Mouse (Mus musculus) myocyte (in vitro differentiated cells): Measurements from ENCODE around the gene Pom121l2. TPM values are rescaled to one million over a fixed set of nuclear protein-coding genes. Genes with fewer than 3 reads are reported as not detected.
A peak's percentile ranks its signal among the peaks of the same experiment; 100 is the strongest.

Source experiments
- H3K27me3 ChIP-seq: one replicate; pipeline ENCODE4 v1.6.1; 2011; ENCODE audit not compliant: control insufficient read depth, insufficient read depth, insufficient read length
- H3K36me3 ChIP-seq: one replicate; pipeline ENCODE4 v1.6.1; 2011; ENCODE audit not compliant: control insufficient read depth, insufficient read depth
- H3K4me2 ChIP-seq: one replicate; pipeline ENCODE4 v1.6.1; 2011; ENCODE audit warnings: low read depth, control low read depth
- H3K4me3 ChIP-seq: one replicate; pipeline ENCODE4 v1.5.1; 2011; ENCODE audit warnings: mild to moderate bottlenecking, control low read depth, moderate library complexity
- H3K79me2 ChIP-seq: one replicate; pipeline ENCODE4 v1.6.1; 2011; ENCODE audit not compliant: control insufficient read depth, insufficient read depth
- H3ac ChIP-seq: one replicate; pipeline ENCODE4 v1.6.1; 2011; ENCODE audit not compliant: control insufficient read depth, insufficient read length
- CEBPB ChIP-seq: IDR thresholded peaks from 2 replicates; pipeline ENCODE4 v1.6.1; 2011; ENCODE audit warnings: mild to moderate bottlenecking, moderate library complexity; ENCODE audit not compliant: poor library complexity, insufficient read depth, severe bottlenecking
- E2F4 ChIP-seq: IDR thresholded peaks from one replicate; pipeline ENCODE4 v1.6.1; 2011; ENCODE audit warnings: mild to moderate bottlenecking, control low read depth, moderate library complexity; ENCODE audit not compliant: insufficient read depth
- MAX ChIP-seq: IDR thresholded peaks from one replicate; pipeline ENCODE4 v1.6.1; 2011; ENCODE audit warnings: low read depth, mild to moderate bottlenecking, control low read depth
- MYOD1 ChIP-seq, 3 experiments: IDR thresholded peaks; one replicate each; pipeline ENCODE4 v1.6.1; 2011; ENCODE audit warnings: control low read depth in 2 of 3, low read depth in 2 of 3, mild to moderate bottlenecking in 2 of 3, moderate library complexity in 1 of 3; ENCODE audit not compliant: insufficient read length in 2 of 3, control insufficient read depth in 1 of 3
- MYOG ChIP-seq, 3 experiments: IDR thresholded peaks; one replicate each; pipeline ENCODE4 v1.6.1; 2011; ENCODE audit warnings: control low read depth in 2 of 3, low read depth in 2 of 3, mild to moderate bottlenecking in 2 of 3; ENCODE audit not compliant: insufficient read length in 2 of 3, control insufficient read depth in 1 of 3, insufficient read depth in 1 of 3
- POLR2A ChIP-seq: IDR thresholded peaks from one replicate; pipeline ENCODE4 v1.6.1; 2011; ENCODE audit warnings: low read depth, mild to moderate bottlenecking, control low read depth, moderate library complexity; ENCODE audit not compliant: insufficient read length
- POLR2AphosphoS2 ChIP-seq: IDR thresholded peaks from one replicate; pipeline ENCODE4 v1.6.1; 2011; ENCODE audit warnings: low read depth, control low read depth; ENCODE audit not compliant: insufficient read length
- REST ChIP-seq: IDR thresholded peaks from one replicate; pipeline ENCODE4 v1.6.1; 2011; ENCODE audit warnings: mild to moderate bottlenecking, control low read depth, moderate library complexity; ENCODE audit not compliant: insufficient read depth, insufficient read length
- SRF ChIP-seq: IDR thresholded peaks from one replicate; pipeline ENCODE4 v1.6.1; 2011; ENCODE audit warnings: low read depth; ENCODE audit not compliant: control insufficient read depth, insufficient read length
- TCF12 ChIP-seq: IDR thresholded peaks from one replicate; pipeline ENCODE4 v1.6.1; 2011; ENCODE audit warnings: mild to moderate bottlenecking, control low read depth; ENCODE audit not compliant: poor library complexity, insufficient read depth, severe bottlenecking
- TCF3 ChIP-seq: IDR thresholded peaks from one replicate; pipeline ENCODE4 v1.6.1; 2011; ENCODE audit warnings: low read depth, control low read depth; ENCODE audit not compliant: insufficient read length
- USF1 ChIP-seq: IDR thresholded peaks from one replicate; pipeline ENCODE4 v1.6.1; 2011; ENCODE audit warnings: low read depth, mild to moderate bottlenecking, control low read depth, moderate library complexity
- polyA plus RNA-seq: library from polyadenylated mRNA; unstranded; fragments of >200 nt; fragmentation: generic; extraction: Trizol; gene quantifications from one replicate; pipeline ENCODE4 v1.2.1, GENCODE M21; 2012; ENCODE audit warnings: missing spikeins

Gene Pom121l2
- polyA plus RNA-seq, 1 experiment = not detected

GRCm38 (mm10) chr13:21944926-21945740 lies 35.9 kb upstream of the Pom121l2 start, which contains the start of gene Zfp184:
Zfp184 (plus strand) TSS chr13:21945094.
- Histone ChIP-seq H3K79me2 (no peaks in the 10 kb centered on the region), H3K4me3 (peak within 1 kb of the TSS; percentile 72), H3ac (peak within 1 kb of the TSS; percentile 48), H3K4me2 (peak within 1 kb of the TSS; percentile 91), H3K27me3 (no peaks in the 10 kb centered on the region), H3K36me3 (peaks cover 3% of the 10 kb centered on the region)
- TF ChIP-seq REST (no peak), POLR2A (peak; percentile 46), MYOG (IDR thresholded peaks at IDR 0.05; ENCODE audit: control insufficient read depth in 1 of 3, insufficient read depth in 1 of 3, insufficient read length in 2 of 3, low read depth in 2 of 3) (peak in 2 of 3 experiments; percentile 5 to 8), MYOD1 (IDR thresholded peaks at IDR 0.05; ENCODE audit: control insufficient read depth in 1 of 3, insufficient read length in 2 of 3, low read depth in 2 of 3) (peak in 2 of 3 experiments; percentile 35 to 42)

- Histone ChIP-seq H3K4me3 (no peak overlapping the region), H3ac (no peak overlapping the region), H3K27me3 (no peaks in the 10 kb centered on the region), H3K4me2 (no peak overlapping the region), H3K36me3 (no peaks in the 10 kb centered on the region), H3K79me2 (no peaks in the 10 kb centered on the region)
- TF ChIP-seq CEBPB (no peak), E2F4 (no peak), MYOD1 (IDR thresholded peaks at IDR 0.05; ENCODE audit: control insufficient read depth in 1 of 3, insufficient read length in 2 of 3, low read depth in 2 of 3) (no peak), MYOG (IDR thresholded peaks at IDR 0.05; ENCODE audit: control insufficient read depth in 1 of 3, insufficient read depth in 1 of 3, insufficient read length in 2 of 3, low read depth in 2 of 3) (no peak), REST (no peak), TCF12 (no peak), USF1 (no peak), TCF3 (no peak), POLR2AphosphoS2 (no peak), MAX (no peak), SRF (no peak)
These were observed 11.7 kb upstream of the Pom121l2 start for GRCm38 (mm10) chr13:21969269-21969668.

- Histone ChIP-seq H3K36me3 (no peaks in the 10 kb centered on the region), H3K4me3 (no peak overlapping the region)
- TF ChIP-seq SRF = no peak
- TF ChIP-seq POLR2AphosphoS2 = no peak
- TF ChIP-seq USF1 = no peak
- TF ChIP-seq MYOG (IDR thresholded peaks at IDR 0.05; ENCODE audit: control insufficient read depth in 1 of 3, insufficient read depth in 1 of 3, insufficient read length in 2 of 3, low read depth in 2 of 3) = no peak
- TF ChIP-seq E2F4 = no peak
- no peak for TF ChIP-seq TCF3
- TF ChIP-seq POLR2A = no peak
- no peak for TF ChIP-seq MYOD1 (IDR thresholded peaks at IDR 0.05; ENCODE audit: control insufficient read depth in 1 of 3, insufficient read length in 2 of 3, low read depth in 2 of 3)
- TF ChIP-seq MAX = no peak
- no peak for TF ChIP-seq CEBPB
- no peak for TF ChIP-seq TCF12
These were observed 11.2 kb upstream of the Pom121l2 start for GRCm38 (mm10) chr13:21969816-21970215.

GRCm38 (mm10) chr13:21971641-21972040 lies 9.4 kb upstream of the Pom121l2 start:
- H3ac ChIP-seq = no peak overlapping the region
- no peak overlapping the region for H3K4me3 ChIP-seq
- H3K79me2 ChIP-seq = no peaks in the 10 kb centered on the region
- H3K27me3 ChIP-seq = no peaks in the 10 kb centered on the region
- H3K4me2 ChIP-seq = no peak overlapping the region
- no peaks in the 10 kb centered on the region for H3K36me3 ChIP-seq
- TF ChIP-seq USF1 (no peak), POLR2A (no peak), E2F4 (no peak), SRF (no peak), MYOG (IDR thresholded peaks at IDR 0.05; ENCODE audit: control insufficient read depth in 1 of 3, insufficient read depth in 1 of 3, insufficient read length in 2 of 3, low read depth in 2 of 3) (no peak), MAX (no peak)

More at GRCm38 (mm10) chr13:21969816-21970215, 11.2 kb upstream of the Pom121l2 start:
- no peaks in the 10 kb centered on the region for H3K79me2 ChIP-seq
- no peaks in the 10 kb centered on the region for H3K27me3 ChIP-seq
- H3K4me2 ChIP-seq = no peak overlapping the region
- H3ac ChIP-seq = no peak overlapping the region

- Histone ChIP-seq H3K4me2 (peak overlapping the region; percentile 47), H3K27me3 (no peaks in the 10 kb centered on the region), H3ac (peak overlapping the region; percentile 62), H3K36me3 (no peaks in the 10 kb centered on the region), H3K4me3 (peak overlapping the region; percentile 47), H3K79me2 (no peaks in the 10 kb centered on the region)
- no peak for TF ChIP-seq MAX
- no peak for TF ChIP-seq TCF12
- no peak for TF ChIP-seq CEBPB
- TF ChIP-seq TCF3 = no peak
- no peak for TF ChIP-seq POLR2AphosphoS2
- TF ChIP-seq POLR2A = no peak
- no peak for TF ChIP-seq USF1
- no peak for TF ChIP-seq MYOD1 (IDR thresholded peaks at IDR 0.05; ENCODE audit: control insufficient read depth in 1 of 3, insufficient read length in 2 of 3, low read depth in 2 of 3)
- TF ChIP-seq E2F4 = no peak
- no peak for TF ChIP-seq REST
- no peak for TF ChIP-seq MYOG (IDR thresholded peaks at IDR 0.05; ENCODE audit: control insufficient read depth in 1 of 3, insufficient read depth in 1 of 3, insufficient read length in 2 of 3, low read depth in 2 of 3)
- no peak for TF ChIP-seq SRF
These were observed 6.7 kb upstream of the Pom121l2 start for GRCm38 (mm10) chr13:21974221-21974725.
